Mouse (Mus musculus): ENCODE results near the gene Tnrc6a.
"Not testable (repeated sequence)": the region's sequence is repeated elsewhere in the genome, so short reads cannot be mapped to it uniquely, and the experiment has no call there.

Tnrc6a gene

GRCm38 (mm10) chr7:123123665-123124298 lies at the start of gene Tnrc6a:
Gene Tnrc6a (plus strand): TSS chr7:123123885.
- no peak for DNase-seq (ENCODE audit: extremely low read depth, low read depth, low spot score)

- no peak for DNase-seq (ENCODE audit: extremely low read depth, low read depth, low spot score)
Measured at GRCm38 (mm10) chr7:123082236-123082635, 41.4 kb upstream of the Tnrc6a start.

GRCm38 (mm10) chr7:123083441-123084123 lies 40.1 kb upstream of the Tnrc6a start:
- DNase-seq (ENCODE audit: extremely low read depth, low read depth, low spot score) = no peak

- no peak for DNase-seq (ENCODE audit: extremely low read depth, low read depth, low spot score)
Measured at GRCm38 (mm10) chr7:123084180-123084691, 39.4 kb upstream of the Tnrc6a start.

GRCm38 (mm10) chr7:123084708-123085107 lies 39.0 kb upstream of the Tnrc6a start:
- DNase-seq (ENCODE audit: extremely low read depth, low read depth, low spot score) = no peak

- no peak for DNase-seq (ENCODE audit: extremely low read depth, low read depth, low spot score)
Measured at GRCm38 (mm10) chr7:123088920-123089319, 34.8 kb upstream of the Tnrc6a start.

GRCm38 (mm10) chr7:123096344-123097120 lies 27.2 kb upstream of the Tnrc6a start:
- DNase-seq (ENCODE audit: extremely low read depth, low read depth, low spot score) = no peak

GRCm38 (mm10) chr7:123097891-123098750 lies 25.6 kb upstream of the Tnrc6a start:
- no peak for DNase-seq (ENCODE audit: extremely low read depth, low read depth, low spot score)

GRCm38 (mm10) chr7:123101295-123101694 lies 22.4 kb upstream of the Tnrc6a start:
- no peak for DNase-seq (ENCODE audit: extremely low read depth, low read depth, low spot score)

GRCm38 (mm10) chr7:123105381-123105780 lies 18.3 kb upstream of the Tnrc6a start:
- not testable (repeated sequence) for DNase-seq (ENCODE audit: extremely low read depth, low read depth, low spot score)

GRCm38 (mm10) chr7:123105906-123106305 lies 17.8 kb upstream of the Tnrc6a start:
- DNase-seq (ENCODE audit: extremely low read depth, low read depth, low spot score) = no peak

GRCm38 (mm10) chr7:123106326-123106725 lies 17.4 kb upstream of the Tnrc6a start:
- no peak for DNase-seq (ENCODE audit: extremely low read depth, low read depth, low spot score)

GRCm38 (mm10) chr7:123108058-123109055 lies 15.3 kb upstream of the Tnrc6a start:
- DNase-seq (ENCODE audit: extremely low read depth, low read depth, low spot score) = no peak

- no peak for DNase-seq (ENCODE audit: extremely low read depth, low read depth, low spot score)
Measured at GRCm38 (mm10) chr7:123109361-123110000, 14.2 kb upstream of the Tnrc6a start.

- no peak for DNase-seq (ENCODE audit: extremely low read depth, low read depth, low spot score)
Measured at GRCm38 (mm10) chr7:123110135-123110534, 13.6 kb upstream of the Tnrc6a start.

GRCm38 (mm10) chr7:123113590-123113989 lies 10.1 kb upstream of the Tnrc6a start:
- DNase-seq (ENCODE audit: extremely low read depth, low read depth, low spot score) = no peak

GRCm38 (mm10) chr7:123116799-123117198 lies 6.9 kb upstream of the Tnrc6a start:
- DNase-seq (ENCODE audit: extremely low read depth, low read depth, low spot score) = no peak

GRCm38 (mm10) chr7:123117209-123117608 lies 6.5 kb upstream of the Tnrc6a start:
- DNase-seq (ENCODE audit: extremely low read depth, low read depth, low spot score) = no peak

GRCm38 (mm10) chr7:123120516-123120915 lies 3.2 kb upstream of the Tnrc6a start:
- DNase-seq (ENCODE audit: extremely low read depth, low read depth, low spot score) = no peak
